Mouse (Mus musculus) c-Kit-negative CD71-positive TER-119-positive erythroid progenitor cells, embryonic 14.5 days (primary cell): ENCODE measurements around the gene Mcoln1.
A peak's percentile ranks its signal among the peaks of the same experiment; 100 is the strongest.

ENCODE experiments used
- DNase-seq: peaks from one replicate; pipeline ENCODE4 v3.0.0-alpha.2; 2013; ENCODE audit warnings: low read depth, low spot score

Mcoln1 gene

DNA sequence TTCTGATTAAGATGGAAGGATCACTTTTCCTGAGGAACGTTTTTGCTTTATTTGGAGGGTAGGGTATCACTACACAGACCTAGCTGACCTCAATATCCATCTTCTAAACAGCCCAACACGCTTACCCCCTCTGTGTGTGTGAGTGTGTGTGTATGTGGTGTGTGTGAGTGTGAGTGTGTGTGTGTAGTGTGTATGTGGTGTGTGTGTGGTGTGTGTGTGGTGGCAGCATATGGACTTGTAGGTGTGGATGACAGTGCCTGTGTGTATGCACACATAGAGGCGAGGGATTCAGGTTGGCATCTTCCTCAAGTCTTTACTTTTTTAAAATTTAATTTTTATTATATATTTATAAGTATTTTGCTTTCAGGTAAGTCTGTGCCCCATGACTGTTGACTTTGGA lies 1.7 kb upstream of the Mcoln1 start:
- DNase-seq: no peak

DNA sequence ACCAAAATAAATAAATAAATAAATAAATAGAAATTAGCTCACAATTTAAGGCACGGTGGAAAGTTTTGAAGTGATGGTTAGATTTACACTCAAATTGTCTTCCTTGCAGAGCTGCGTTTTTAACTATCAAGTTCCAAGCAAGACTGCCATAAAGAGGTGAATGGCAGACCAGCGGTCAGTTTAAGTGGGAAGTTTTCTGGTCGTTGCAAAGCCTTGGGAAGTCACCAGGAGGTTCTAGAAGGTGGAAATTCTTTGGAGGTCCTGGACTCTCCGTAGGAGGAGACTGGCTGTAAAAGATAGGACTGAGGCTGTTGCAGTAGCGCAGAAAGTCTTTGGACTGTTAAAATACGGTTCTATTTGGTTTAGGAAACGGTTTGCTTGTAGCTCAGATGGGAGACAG lies 506 bp upstream of the Mcoln1 start:
- DNase-seq: no peak

GRCm38 (mm10) chr8:3502217-3502616 lies 2.0 kb downstream of the Mcoln1 start:
- no peak for DNase-seq

DNA sequence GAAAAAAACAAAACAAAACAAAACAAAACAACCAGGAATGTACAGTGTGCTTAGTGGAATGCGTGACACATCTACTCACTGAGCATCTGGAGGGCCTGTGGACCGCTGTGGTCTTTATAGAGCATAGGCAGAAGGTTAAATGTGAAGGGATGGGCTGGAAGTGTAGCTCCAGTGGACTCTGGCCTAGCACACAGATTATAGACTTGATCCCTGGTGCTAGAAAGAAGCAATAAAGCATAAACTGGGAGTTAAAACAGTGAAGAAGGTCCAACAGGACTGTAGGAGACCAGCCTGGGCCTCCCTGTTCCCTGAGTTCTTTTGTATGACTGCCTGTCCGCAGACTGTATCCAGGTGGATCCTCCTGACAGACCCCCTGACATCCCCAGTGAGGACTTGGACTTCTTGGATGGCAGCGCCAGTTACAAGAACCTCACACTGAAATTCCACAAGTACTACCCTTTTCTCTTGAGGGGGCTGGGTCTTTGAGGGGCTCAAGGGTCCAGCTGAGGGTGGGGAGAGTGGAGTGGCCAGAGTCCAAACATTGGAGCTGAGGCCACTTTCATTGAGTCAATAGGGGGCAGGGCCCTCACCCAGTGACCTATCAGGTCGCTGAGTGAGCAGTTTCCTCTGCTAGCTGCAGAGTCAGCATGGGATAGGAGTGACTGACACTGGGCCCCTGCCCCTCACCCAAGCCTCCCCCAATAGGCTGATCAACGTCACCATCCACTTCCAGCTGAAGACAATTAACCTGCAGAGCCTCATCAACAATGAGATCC lies 7.9 kb downstream of the Mcoln1 start:
- no peak for DNase-seq

- DNase-seq: no peak
Observed at GRCm38 (mm10) chr8:3514681-3515247, 14.5 kb downstream of the Mcoln1 start.

DNA sequence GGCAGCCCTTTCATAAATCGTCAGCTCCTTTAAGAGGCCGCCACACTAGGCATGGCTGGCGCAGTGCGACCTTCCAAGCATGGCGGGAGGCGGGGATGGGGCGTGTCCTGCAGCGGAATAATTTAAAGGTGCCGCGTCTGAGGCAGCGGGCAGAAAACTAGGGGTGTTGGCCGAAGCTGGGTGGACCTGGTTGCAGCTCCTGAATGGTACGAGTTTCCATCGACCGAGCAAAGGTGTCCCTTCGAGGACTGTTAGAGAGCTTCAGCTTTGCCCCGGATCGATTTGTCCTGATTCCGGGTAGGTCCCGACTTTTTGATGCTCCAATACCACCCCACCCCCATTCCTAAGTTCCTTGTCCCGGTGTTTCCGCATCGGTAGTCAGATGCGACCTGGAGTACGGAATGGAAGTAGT lies 15.0 kb downstream of the Mcoln1 start, which contains the start of gene Pnpla6:
Pnpla6 (plus strand) TSS at position 125 of the 412 bp plus-strand sequence.
- DNase-seq: peak; percentile 65

DNA sequence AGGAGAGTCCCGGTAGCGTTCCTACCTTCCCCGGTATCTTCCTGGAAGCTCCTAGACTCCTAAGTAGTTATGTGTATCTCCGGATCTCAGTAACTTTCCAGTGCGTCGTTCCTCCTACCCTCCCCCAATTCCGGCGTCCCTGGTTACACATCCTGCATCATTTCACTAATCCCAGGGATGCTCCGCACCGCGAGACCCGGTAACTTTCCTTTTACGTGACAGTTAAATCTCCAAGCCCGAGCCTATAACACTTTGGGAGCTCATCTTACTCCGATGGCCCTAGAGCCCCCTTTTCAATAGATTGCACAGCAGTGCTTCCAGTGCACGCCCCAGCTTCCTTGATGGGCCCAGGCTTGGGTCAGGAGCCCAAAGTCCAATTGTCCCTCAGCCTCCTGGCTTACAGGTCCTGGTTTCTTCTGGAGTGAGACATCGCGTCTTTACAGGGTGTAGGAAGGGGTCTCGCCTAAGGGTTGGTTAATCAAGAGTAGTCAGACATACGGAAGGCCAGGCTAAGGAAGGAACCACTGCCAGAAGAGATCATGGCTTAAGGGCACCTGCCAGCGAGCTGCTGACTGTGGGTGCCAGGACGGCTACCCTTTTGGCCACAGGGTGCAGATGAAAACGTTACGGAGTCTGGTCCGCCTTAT lies 15.6 kb downstream of the Mcoln1 start:
- no peak for DNase-seq

DNA sequence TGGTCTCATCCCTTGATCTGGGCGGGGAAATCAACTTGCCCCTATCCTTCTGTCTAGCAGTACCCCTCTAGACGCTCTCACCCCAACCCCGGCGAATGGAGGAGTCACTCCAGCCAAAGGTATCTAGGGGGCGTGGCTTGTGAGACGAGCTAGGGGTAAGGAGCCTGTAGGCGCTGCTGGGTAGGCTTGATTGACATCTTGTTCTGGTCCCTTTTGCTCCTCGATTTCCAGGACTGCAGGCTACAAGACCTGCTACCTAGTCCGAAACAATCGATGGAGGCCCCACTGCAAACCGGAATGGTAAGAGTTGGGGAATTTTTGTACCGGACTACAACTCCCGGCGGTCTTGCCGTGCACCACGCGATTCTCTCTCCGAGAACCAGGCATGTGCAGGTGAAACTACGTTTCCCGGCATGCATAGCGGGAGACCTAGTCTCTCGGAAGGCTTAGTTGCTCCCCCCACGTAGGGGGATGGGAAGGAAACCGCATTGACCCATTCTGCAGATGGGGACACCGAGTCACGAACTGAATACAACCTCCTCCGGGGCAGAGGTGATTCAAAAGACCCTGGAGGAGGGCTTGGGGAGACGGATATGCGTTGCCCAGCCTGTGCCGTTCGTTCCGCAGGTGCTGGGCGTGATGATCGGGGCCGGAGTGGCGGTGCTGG lies 16.3 kb downstream of the Mcoln1 start:
- DNase-seq: peak; percentile 84

DNA sequence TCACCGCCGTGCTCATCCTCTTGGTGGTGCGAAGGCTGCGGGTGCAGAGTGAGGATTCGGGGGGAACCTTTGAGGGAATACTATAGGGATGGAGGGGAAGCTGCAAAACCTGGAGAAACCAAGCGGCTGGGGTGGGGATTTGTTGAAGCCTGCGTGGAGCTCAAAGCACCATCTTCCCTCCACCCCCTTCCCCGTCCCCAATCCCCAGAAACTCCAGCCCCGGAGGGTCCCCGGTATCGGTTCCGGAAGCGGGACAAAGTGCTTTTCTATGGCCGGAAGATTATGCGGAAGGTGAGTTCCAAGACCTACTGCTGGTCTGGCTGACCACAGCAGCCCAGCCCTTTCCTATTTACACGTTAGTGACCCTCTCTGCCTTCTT lies 16.8 kb downstream of the Mcoln1 start:
- no peak for DNase-seq

DNA sequence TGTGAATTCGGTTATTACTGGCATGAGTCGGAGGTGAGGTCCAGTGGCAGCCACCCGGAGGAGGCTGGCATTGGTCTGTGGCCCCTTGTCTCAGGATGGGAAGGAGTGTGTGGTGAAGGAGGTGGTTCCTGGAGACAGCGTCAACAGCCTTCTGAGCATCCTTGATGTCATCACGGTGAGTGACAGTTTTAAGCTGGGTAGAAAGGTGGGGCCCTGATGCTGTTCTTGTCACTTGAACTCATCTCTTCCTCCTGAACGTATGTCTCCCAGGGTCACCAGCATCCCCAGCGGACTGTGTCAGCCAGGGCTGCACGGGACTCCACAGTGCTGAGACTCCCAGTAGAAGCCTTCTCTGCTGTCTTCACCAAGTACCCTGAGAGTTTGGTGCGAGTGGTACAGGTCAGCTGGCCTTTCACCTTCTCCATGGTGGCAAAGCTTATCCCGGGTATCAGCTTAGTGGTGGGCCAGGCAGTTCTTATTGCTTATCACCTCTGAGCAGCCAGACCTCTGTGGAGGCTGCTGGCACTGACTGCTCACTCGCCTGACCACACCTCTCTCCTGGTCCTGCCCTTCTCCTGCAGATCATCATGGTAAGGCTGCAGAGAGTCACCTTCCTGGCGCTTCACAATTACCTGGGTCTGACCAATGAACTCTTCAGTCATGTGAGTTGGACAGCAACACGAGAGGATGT lies 21.9 kb downstream of the Mcoln1 start:
- peak; percentile 68 for DNase-seq

DNA sequence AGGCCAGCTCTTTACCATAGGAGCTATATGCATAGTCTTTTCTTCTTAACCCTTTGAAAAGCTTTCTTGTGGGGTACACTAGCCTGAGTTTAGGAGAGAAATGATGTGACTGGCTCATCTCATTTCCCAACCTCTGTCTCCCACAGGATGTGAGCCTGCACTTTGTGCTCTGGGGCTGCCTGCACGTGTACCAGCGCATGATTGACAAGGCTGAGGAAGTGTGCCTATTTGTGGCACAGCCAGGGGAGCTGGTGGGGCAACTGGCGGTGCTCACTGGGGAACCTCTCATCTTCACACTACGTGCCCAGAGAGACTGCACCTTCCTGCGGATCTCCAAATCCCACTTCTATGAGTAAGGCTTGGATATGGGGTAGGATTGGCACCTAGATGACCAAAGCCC lies 30.6 kb downstream of the Mcoln1 start:
- DNase-seq: no peak

- DNase-seq: no peak
Observed at GRCm38 (mm10) chr8:3531936-3532335, 31.7 kb downstream of the Mcoln1 start.

GRCm38 (mm10) chr8:3536053-3536841 lies 36.0 kb downstream of the Mcoln1 start:
- peak; percentile 72 for DNase-seq

DNA sequence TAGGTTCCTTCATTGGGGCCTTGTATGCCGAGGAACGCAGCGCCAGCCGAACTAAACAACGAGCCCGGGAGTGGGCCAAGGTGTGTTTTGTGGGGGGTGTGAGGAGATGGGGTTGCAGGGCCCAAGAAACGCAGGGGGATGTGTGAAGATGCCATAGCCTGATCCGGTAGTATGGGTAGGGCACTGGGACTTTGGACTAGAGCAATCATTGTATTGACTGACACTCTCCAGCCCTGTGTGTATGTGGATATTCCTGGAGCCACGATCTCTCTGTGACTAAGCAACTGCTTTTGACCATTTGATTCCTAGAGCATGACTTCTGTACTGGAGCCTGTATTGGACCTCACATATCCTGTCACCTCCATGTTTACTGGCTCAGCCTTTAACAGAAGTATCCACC lies 36.7 kb downstream of the Mcoln1 start:
- no peak for DNase-seq

- no peak for DNase-seq
Observed at GRCm38 (mm10) chr8:3537666-3538065, 37.4 kb downstream of the Mcoln1 start.

GRCm38 (mm10) chr8:3539146-3539545 lies 38.9 kb downstream of the Mcoln1 start:
- no peak for DNase-seq

DNA sequence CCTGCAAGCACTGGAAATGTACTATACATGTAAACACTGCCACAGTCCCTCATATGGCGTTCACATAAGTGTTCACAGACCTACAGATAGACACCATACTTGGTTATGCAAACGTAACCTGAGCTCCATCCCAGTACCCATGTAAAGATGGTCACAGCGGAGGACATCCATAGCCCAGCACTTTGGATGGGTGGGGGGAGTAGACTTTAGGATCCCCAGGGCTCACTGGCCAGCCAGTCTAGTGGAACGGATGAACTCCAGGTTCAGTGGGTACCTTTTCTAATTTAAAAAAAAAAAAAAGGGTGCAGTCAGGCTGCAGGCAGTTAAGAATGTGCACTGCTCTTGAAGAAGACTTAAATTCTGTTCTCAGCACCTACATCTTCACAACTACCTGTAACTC lies 39.8 kb downstream of the Mcoln1 start:
- no peak for DNase-seq

DNA sequence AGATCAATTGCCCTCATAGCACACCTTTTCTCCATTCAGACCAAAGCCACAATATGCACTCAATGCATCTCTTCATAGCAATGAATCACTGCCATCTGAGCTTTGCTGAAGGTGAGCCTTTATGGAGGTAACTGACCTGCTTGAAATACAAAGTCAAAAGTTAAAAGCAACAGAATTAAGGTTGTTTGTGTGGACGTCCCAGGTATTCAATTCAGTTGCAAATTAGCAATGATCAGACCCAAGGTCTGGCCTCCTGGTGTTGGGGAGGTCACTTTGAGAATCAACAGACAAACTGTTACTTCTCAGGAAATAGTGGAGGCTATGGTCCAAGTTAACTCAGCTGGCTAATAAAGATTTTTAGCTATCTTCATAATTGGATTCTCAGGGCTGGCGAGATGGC lies 46.3 kb downstream of the Mcoln1 start:
- DNase-seq: no peak

DNA sequence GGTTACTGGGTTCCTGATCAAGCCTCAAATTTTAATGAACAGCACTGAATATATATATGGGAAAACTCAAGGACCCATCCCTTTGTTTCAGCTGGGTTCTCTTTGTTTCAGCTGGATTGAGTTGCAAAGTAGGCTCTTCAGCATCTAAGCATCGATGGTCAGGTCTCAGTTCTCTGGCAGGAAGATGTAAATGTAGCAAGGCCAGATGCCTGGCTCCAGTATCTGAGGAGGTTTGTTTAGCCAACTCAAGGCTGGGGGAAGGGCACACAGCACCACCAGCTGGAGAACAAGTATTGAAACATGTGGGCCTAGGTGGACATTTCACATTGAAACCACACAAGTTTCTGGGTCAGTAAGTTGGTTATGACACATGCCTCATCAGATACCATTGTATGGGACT lies 52.0 kb downstream of the Mcoln1 start:
- DNase-seq: no peak

- no peak for DNase-seq
Observed at GRCm38 (mm10) chr8:3556114-3556513, 55.9 kb downstream of the Mcoln1 start.
